Mouse (Mus musculus) liver (tissue): ENCODE data around the gene Zfp459.
"Not testable (repeated sequence)": the region's sequence is repeated elsewhere in the genome, so short reads cannot be mapped to it uniquely, and the experiment has no call there.

Experiments used
- DNase-seq: peaks from one replicate; pipeline ENCODE4 v3.0.0-alpha.2; 2020; ENCODE audit warnings: mixed read lengths

The Zfp459 gene

DNA sequence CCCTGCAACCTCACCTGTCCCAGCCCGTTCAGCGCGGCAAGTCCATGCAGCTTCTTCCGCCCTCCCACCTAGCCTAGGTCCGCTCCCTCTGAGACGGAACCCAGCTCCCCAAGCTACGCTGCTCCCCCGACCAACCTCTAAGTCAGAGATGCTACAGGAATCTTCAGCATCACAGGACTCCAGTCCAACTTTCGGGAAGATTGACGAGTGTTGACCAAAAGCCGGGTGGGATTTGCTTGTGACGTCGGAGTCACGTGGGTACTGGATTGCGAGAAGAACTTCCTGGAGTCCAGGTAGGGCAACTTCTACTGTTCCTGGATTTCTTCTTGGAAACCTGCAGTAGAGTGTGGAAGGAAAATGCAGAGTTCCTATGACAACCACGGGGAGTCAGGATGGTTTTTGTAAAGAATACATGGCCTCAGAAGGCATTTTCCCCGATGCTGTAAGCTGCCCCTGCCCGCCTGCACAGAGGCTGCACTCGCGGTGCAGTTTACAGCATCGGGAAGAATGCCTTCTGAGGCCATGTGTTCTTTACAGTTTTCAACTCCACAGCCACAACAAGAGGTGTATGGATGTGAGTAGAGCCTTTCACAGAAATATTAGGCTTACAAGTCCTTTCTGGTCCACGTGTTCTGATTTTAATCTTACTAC, at the start of gene Zfp459:
TSS of gene Zfp459 (minus strand) at position 212 of the 651 bp plus-strand sequence.
- peak; percentile 22 for DNase-seq

DNA sequence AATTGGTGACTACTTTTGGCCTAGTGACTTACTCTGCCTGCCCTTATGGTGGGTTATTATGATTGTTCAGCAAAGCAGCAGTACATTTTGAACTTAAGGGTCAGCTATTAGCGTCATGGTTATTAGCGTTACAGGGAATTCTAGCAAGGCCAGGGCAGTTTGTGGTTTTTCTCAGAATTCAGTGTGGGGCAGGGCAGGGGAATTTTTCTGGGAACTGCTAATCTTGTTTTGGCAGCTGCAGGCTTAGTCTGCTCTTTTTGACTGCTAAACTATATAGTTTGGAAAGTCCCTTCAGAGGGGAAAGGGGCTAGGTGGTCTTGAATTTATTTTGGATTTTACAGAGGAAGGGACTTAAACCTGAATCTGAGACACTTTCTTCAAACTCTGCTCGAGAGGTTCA, 48.1 kb upstream of the Zfp459 start:
- DNase-seq = no peak

DNA sequence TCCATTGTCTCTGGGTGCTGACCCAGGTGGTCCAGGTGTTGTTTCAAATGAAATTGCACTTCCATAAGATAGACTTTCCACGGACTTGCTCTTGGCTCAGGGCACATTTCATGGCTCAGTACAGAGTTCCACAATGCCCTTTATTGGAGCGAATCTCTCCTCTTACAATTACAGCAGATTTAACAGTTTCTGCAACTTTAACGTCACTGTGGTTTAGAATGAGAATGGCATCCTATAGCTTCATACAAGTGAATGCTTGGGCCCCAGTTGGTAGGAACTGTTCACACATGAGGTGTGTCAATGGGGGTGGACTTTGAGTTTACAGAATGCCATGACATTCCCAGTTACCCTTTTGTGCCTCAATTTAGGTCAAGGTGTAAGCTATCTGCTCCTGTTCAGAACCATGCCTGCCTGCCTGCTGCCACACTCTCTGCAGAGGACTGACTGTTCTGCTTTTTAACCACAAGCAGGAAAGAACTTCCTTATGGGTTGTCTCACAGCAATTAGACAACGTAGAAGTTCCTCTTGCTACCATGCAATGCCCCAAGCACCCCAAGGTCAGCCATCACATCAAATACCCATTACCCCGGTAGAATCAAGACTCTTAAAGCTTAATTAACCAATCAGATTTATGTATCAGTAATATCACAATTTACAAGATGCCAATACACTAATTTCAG, 42.4 kb upstream of the Zfp459 start:
- not testable (repeated sequence) for DNase-seq

DNA sequence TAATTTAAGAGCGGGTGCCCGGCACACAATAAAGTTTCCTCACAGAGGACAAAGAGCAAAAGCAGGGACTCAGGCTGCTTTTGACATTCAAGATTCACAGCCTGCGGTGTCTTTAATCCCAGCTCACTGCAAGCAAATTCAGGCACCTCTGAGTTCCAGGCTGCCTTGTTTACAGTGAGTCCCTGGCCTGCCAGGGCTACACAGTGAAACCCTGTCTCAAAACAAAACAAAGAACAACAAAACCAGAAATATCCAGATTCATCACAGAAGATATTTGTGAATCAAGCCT, 30.7 kb upstream of the Zfp459 start:
- DNase-seq = no peak

DNA sequence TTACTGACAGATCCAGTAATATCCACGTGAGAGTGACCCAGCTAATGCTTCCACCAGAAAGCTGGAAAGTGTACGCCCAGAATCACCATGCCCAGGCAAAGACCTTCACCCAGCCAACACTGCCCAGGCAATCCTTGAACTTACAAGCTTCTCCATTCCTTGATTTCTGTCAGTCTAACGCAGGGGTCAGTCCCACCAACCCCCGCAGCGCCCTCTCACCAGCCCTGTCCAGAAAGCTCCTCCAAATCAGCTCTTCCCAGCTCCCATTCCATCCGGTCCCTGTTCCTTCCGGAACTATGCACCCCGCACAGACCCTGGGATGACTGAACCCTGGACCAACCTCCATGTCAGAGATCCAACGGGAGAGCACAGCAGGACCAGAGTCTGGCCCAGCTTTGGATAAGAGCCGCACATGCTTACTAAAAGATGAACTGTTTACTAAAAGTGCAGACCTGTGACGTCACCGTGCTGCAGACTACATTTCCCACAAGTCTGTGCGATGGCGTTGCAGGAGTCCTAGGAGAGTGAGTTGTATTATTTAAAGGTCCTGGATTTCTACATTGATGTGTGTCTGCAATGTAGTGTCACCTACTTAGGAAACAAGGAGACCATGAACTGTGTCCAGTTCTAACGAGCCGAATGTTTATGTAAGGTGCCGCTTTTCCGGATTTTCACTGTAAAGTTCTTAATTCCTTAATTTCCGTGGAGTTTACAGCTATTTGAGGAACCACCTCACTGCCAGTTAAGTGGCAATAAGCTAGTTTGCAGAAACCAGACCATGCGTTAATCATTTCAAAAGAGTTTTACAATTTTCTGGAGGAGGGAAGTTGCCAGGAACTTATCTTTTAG, 30.2 kb upstream of the Zfp459 start, which contains the start of gene Zfp874a:
TSS of gene Zfp874a (minus strand) at position 453 of the 849 bp plus-strand sequence.
- peak; percentile 84 for DNase-seq

DNA sequence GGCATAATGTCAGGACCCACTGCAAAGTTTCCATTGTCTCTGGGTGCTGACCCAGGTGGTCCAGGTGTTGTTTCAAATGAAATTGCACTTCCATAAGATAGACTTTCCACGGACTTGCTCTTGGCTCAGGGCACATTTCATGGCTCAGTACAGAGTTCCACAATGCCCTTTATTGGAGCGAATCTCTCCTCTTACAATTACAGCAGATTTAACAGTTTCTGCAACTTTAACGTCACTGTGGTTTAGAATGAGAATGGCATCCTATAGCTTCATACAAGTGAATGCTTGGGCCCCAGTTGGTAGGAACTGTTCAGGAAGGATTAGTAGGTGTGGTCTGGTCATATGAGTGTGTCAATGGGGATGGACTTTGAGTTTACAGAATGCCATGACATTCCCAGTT, 15.9 kb upstream of the Zfp459 start:
- DNase-seq = not testable (repeated sequence)

DNA sequence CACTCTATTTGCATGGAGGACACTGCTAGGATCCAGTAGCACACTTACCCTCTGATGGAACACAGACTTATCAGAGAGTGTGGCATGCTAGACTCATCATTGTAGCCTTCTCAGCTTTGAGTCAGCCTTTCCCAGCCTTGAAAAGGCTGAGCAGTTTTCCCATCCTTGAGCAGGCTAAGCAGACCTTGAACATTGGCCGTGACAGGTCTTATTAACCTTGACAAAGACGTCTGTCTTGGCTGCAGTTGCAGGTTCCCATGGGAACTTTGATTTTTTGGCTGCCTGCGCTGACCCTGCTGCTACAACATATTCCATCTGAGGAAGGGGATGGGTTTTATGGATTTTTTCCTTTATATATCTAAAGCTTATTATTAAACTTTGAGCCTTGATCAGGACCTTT, 6.9 kb upstream of the Zfp459 start:
- no peak for DNase-seq

DNA sequence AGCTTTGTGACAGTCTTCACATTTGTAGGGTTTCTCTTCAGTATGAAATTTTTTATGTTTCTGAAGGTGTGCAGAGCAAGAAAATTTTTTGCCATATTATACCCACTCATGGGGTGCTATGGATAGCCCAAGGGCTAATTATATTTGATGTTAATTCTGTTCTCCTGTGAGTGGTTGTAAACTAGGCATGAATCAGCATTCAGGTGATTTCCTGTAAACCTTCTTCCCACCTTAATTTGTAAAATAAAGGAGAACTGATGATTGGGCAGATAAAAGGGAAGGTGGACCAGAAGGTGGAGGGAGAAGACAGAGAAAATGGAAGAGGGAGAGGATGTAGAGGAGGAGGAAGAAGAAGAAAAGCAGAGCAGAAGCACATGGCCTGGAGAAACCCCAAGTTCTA, 4.5 kb upstream of the Zfp459 start:
- not testable (repeated sequence) for DNase-seq

DNA sequence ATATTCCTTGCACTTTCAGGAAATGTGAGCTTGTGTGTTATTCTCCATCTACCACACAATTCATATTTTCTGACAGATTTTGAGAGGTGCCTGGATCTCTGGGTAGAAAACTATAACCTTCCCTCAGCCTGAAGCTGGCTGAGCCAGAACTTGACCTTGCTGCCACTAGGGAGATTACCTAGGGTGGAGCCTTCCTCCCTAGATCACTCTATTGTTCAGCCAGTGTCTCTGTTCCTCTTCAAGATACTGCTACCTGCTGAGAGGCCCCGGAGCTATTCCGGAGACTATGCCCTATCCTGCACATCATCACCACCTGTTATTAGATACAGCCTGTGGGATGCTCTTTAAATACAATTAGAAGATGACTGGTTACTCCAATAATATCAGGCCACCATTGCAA, 1.3 kb upstream of the Zfp459 start:
- not testable (repeated sequence) for DNase-seq

DNA sequence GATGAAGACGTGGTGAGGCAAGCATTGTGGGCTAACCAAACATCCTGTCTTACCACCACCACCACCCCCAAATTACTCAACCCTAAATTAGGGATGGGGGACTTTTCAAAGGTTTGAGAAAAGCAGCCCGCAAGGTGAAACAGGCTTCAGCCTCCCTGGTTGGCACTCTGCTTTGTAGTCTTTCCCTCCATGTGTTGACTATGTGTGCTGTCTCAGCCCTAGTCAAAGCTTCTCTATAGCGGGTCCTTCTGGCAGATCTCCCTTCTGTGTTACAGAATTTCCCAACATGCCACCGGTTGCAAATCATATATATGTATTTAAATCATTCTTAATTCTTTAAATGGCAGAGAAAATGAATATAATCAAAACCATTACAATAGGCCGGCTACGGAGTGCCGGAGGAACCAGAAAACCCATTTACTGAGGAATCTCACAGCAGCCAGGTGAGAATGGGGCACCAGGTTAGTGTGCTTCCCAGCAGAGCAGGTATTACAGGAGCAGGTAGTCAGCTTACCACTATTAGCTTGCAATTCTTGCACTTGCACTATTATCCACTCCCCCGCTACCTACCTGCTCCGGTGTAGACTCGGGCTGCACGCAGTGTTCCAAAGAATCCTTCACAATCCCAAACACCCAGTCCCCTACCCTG, 536 bp downstream of the Zfp459 start:
- DNase-seq = no peak

DNA sequence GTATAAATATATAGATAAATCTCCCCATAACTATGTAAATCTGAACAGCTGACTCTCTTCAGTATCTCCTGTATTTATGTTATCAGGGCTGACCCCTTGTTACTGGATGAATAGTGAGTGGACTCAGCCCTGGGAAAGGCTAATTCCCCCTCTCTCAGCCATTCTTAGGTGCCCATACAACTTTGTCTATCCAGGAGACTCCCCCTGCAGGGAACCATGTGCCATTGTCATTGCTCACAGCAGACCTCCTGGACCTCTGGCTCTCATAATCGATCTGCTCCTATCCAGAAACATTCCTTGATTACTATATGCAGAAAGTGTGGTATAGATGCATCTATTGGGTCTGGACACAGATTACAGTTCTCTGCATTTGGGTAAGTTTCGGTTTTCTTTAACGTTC, 4.4 kb downstream of the Zfp459 start:
- no peak for DNase-seq

DNA sequence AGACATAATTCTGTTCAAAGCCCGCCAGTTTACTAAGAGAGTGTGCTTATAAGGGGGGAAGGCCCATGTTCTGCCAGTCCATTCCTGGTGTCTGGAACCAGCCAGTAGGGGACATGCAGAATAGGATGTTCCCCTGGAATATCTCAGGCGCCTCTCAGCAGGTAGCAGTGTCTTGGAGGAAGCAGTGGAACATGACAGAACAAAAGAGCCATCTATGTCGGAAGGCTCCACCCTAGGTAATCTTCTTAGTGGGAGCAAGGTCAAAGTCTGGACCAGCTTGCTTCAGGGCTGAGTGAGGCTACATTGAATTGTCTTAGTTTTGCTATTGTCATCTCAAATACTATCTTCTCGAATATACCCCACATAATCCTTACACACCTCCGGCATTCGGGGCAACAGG, 5.5 kb downstream of the Zfp459 start:
- DNase-seq = no peak

DNA sequence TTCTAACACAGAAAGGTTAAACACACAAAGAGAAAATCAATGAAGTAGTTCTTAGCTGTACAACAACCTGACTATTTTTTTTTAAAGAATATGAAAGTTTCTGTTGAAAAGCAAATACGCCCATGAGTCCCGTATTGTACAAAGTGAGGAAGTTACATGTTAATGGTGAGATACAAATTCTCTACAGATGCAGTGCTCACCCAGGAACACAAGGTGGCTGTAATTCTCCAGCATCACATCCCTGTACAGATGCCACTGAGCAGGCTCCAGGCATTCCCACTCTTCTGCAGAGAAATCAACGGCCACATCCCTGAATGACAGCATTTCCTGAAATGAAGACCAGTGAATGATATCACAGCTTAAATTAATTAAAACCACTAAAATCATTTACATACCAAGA, 7.6 kb downstream of the Zfp459 start:
- not testable (repeated sequence) for DNase-seq

DNA sequence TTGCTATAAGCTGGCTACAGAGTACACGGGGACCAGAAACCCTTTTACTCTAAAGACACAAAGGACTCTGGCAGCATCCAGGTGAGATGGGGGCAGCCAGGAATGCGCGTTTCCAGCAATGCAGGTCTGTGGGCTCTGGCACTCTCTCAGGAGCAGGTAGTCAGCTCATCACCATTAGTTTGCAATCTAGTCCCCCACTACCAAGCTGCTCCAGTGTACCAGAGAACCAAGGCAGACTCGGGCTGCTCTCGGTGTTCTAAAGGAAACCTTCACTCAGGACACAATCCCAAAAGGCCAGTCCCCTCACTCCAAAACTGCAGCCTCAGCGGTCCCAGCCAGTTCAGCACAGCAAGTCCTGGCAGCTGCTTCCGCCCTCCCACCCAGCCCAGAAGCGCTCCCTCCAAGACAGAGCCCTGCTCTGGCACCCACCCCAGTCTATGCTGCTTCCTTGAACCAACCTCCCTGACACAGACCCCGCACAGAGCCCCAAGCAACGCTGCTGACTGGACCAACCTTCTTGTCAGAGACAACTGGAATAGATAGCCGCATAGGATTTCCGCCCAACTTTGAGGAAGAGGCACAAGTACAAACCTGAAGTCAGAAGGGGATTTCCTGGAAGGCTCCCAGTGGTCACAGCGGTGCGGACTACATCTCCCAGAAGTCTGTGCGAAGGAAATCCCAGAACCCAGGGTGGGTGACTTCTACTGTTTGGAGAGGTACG, 21.9 kb downstream of the Zfp459 start, which contains the start of gene Zfp429:
TSS of gene Zfp429 (minus strand) at position 637 of the 721 bp plus-strand sequence.
- DNase-seq = peak; percentile 64

DNA sequence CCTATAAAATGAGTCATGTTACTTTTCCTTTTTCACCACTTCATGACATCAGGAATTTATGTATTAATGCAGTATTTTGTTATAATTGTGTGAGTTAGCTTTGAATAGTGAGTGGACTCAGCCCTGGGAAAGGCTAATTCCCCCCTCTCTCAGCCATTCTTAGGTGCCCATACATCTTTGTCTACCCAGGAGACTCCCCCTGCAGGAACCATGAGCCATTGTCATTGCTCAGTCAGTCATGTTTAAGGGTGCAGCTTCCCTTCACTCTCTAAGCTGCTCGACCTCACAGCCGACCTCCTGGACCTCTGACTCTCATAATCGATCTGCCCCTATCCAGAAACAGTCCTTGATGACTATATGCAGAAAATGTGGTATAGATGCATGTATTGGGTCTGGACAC, 45.0 kb downstream of the Zfp459 start:
- DNase-seq = not testable (repeated sequence)

DNA sequence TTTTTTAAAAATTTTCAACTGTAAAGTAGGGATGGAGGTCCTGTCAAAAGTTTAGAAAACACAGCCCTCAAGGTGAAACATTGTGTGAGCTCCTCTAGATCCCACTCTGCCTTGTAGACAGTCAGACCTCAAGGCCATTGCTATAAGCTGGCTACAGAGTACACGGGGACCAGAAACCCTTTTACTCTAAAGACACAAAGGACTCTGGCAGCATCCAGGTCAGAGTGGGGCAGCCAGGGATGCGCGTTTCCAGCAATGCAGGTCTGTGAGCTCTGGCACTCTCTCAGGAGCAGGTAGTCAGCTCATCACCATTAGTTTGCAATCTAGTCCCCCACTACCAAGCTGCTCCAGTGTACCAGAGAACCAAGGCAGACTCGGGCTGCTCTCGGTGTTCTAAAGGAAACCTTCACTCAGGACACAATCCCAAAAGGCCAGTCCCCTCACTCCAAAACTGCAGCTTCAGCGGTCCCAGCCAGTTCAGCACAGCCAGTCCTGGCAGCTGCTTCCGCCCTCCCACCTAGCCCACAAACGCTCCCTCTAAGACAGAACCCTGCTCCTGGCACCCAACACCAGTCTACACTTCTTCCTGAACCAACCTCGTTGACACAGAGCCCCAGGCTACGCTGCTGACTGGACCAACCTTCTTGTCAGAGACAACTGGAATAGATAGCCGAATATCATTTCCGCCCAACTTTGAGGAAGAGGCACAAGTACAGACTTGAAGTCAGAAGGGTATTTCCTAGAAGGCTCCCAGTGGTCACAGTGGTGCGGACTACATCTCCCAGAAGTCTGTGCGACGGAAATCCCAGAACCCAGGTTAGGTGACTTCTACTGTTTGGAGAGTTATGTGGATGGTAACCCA, 45.9 kb downstream of the Zfp459 start, which contains the start of the genes Gm28041 and Zfp456:
TSS of gene Gm28041 (minus strand) at position 684 of the 862 bp plus-strand sequence.
TSS of gene Zfp456 (minus strand) at position 761 of the 862 bp plus-strand sequence.
- DNase-seq = peak; percentile 68

DNA sequence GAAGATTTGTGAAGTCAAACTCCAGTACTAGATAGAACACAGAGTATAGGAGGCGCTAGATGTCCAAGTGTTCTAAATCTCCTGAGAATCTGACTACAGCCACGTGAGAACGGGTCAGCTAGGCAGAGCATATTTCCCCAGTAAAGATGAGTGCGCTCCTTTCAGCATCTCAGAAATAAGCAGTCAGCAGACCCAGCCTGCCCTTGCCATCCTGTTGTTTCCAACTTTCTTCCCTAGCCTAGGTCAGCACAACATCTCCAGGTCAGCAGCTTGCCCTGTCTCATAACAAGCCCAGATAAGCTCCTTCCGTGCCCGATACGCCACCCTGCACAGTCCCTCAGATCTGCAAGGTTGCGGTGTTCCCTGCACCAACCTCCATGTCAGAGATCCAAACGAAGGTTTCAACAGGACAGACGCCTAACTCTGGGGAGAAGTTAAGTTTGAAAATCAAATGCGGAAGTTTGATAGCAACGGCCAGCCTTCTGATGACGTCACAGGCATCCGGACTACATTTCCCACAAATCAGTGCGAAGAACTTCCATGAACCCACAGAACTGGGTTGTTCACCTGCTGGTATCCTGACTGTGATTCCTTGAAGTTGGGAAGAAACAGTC, 61.0 kb downstream of the Zfp459 start, which contains the start of the genes Gm28044 and Zfp953:
TSS of gene Gm28044 (minus strand) at position 406 of the 614 bp plus-strand sequence.
TSS of gene Zfp953 (minus strand) at position 475 of the 614 bp plus-strand sequence.
- peak; percentile 80 for DNase-seq
